Mouse (Mus musculus): ENCODE results near the gene Pnpla7.
A peak's percentile ranks its signal among the peaks of the same experiment; 100 is the strongest.
"Not testable (repeated sequence)": the region's sequence is repeated elsewhere in the genome, so short reads cannot be mapped to it uniquely, and the experiment has no call there.

Pnpla7 gene

DNA sequence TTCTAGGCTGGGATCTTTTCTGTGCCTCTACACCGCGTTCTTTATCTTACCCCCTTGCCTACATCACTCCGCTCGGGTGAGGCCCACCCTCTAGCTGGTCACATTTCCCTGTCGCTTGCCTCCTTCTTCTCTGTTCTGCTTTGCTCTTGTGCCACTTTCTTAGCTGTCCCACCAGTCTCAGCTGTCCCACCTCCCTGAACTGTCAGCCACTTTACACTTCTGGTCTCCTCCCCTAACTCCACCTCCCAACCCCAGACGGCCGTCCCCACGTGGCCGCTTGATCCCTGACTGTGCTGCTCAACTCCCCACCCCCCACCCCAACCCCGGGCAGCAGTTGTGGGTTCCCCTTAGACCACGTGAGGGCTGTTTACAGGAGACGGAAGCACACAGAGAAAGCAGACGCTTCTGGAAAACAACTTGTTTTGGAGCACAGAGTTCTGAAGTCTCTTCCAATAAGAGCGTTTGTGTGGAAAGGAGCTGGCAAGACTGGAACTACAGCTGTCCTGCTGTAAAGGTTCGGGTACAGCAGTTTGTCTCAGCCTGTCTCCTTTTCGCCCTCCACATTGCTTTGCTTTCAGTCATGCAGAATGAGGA is at the start of gene Pnpla7:
Pnpla7 (plus strand) TSS at position 330 of the 594 bp plus-strand sequence.
- peak; percentile 63 to 70 for DNase-seq

GRCm38 (mm10) chr2:24926345-24926964 is 49.4 kb upstream of the Pnpla7 start:
- no peak for DNase-seq

GRCm38 (mm10) chr2:24926965-24927358 is 48.9 kb upstream of the Pnpla7 start:
- DNase-seq = no peak

- DNase-seq = peak; percentile 53
These were observed 47.9 kb upstream of the Pnpla7 start for GRCm38 (mm10) chr2:24927810-24928479.

- DNase-seq = no peak
These were observed 46.7 kb upstream of the Pnpla7 start for GRCm38 (mm10) chr2:24929119-24929518.

DNA sequence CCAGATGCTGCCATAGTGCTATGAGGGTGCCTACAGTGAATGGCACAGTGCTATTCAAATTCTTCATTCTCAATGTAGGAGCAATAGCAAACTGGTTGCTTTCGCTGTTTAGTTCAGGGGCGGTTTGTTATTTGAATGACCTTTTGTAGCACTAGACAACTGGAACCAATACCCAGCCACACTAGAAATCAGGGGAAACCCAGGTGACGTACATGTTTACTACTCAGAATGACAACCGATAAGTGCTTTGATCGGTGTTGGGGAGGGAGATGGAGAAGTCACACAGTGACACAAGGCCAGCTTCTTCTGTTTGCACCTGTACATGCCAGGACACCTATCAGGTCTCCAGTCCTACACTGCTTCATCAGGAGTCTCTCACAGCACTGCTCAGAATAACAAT is 46.2 kb upstream of the Pnpla7 start:
- DNase-seq = no peak

- DNase-seq = peak; percentile 54 to 60
These were observed 41.3 kb upstream of the Pnpla7 start for GRCm38 (mm10) chr2:24934441-24934963.

DNA sequence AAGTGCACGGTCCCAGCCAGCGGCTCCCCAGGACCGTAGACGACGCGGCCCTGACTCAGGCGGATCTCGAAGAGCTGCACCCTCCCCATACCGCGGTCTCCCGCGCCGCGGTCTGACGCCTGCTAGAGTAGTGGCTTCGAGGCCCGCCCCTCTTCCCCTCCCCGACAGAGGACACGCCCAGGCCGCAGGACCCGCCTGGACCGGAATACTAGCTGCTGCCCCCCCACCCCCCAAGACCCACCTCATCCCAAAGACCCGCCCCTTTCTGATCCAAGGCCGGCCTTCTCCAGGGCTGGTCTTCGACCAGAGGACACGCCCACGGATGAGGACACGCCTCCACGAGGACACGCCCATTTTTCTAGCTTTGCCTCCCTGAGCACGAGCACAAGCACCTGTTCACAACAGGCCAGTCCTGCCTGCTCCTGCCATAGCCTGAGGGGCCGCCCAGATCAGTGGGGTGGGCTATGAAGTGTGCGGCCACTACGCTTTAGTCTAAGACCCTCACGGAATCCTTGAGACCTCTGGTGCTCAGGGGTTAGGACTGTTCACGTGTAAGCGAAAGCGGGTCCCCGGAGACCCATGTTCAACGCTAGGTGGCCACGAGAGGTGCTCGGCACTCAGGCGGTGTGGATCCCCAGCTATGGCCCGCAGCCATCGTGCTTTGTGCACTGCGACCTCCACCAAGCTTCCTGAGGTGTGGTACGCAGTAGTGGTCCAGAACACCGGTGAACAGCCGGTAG is 40.6 kb upstream of the Pnpla7 start, which contains the start of gene Arrdc1:
Arrdc1 (minus strand) TSS at position 196 of the 740 bp plus-strand sequence.
- DNase-seq = peak; percentile 90 to 92

DNA sequence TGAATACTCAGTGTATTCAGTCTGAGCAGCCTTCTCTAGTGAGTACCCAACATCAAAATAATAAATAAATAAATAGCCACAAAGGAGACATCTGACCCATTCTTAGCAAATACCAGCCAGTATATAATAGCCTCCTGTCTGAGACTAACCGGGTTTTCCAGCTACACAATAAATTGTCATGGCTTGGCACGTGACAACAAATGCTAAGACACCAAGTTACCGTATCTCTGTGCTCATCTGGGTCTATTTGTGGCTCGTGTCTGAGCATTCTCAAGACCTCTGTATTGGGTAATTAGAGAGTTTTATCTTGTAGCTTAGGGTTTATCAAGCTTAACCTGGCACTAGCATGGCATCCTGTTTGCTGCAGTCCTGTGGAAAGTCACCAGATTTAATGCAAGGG is 33.7 kb upstream of the Pnpla7 start:
- DNase-seq = no peak

- DNase-seq = not testable (repeated sequence)
These were observed 31.5 kb upstream of the Pnpla7 start for GRCm38 (mm10) chr2:24944304-24944703.

DNA sequence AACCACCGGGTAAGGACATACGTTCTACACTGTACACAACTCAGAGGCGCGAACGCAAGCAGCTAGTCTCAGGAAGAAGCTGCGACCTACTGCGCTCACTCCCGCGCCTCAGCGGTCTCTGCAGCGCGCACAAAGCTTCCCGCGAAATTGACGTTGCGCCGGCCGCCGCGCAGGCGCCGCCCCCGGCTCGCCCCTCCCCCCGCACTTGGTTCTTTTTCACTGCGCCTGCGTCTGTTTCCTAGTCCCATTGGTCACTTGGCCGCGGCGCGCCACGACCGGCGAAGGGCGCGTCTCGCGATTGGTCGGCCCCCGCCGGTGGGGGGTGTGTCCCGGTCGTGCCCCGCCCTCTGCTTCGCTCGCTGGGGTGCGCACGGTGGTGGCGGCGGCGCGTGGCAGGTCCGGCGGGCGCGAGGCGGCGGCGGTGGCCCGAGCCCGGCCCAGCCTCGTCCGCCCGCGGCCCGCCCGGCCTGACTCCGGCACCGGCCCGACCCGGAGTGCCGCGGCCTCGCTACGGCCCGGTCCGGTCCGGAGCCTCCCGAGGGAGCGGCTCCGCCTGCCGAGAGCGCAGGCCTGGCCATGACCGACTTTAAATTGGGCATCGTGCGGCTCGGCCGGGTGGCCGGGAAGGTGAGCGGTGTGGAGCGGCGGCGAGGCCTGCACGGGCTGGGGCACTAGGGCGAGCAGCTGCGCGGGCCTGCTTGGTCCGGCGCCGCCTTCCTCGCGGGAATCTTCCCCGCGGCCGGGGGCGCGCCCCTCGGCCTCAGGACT is 26.2 kb upstream of the Pnpla7 start, which contains the start of gene Zmynd19:
Zmynd19 (plus strand) TSS at position 372 of the 768 bp plus-strand sequence.
- DNase-seq = peak; percentile 100

DNA sequence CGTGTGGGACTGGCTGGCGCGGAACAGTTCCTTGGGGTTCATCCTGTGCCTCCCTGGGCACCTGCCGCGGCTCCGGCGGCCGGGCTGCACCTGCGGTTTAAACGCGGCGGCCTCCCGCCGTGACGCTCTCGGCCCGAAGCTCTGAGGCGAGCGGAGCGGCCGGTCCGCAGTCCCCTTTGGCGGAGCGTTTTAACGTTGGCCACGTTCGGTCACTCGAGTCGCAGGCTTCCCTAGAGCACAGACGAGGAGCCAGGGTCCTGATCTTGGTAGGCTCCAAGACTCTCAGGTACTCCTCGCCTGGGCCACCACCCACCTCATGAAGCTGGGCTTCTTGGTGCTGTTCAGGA is 25.7 kb upstream of the Pnpla7 start:
- DNase-seq = peak in 1 of 2 experiments; percentile 41

DNA sequence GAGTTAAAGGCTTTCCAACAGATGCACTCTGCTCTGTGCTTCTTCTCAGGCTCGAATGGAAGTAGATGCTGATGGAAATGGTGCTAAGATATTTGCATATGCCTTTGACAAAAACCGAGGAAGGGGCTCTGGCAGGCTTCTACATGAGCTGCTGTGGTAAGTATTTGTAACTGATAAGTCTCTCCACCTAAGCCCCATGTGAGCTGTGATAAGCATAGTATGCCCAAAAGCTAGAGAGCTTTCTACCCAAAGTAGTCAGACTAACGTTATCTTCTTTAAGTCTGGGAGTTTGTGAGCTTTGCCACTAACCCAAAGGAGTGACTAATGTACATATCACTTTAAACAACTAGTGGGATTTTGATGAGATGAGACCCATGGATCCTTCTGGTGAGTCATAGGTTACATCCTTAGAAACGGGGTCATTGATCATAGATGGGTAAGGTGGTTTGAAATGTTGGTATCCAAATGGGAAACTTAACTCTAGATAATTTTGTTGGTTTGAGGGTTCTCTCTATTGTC is 23.2 kb upstream of the Pnpla7 start:
- DNase-seq = no peak

- peak; percentile 55 to 60 for DNase-seq
These were observed 14.9 kb upstream of the Pnpla7 start for GRCm38 (mm10) chr2:24960910-24961309.

DNA sequence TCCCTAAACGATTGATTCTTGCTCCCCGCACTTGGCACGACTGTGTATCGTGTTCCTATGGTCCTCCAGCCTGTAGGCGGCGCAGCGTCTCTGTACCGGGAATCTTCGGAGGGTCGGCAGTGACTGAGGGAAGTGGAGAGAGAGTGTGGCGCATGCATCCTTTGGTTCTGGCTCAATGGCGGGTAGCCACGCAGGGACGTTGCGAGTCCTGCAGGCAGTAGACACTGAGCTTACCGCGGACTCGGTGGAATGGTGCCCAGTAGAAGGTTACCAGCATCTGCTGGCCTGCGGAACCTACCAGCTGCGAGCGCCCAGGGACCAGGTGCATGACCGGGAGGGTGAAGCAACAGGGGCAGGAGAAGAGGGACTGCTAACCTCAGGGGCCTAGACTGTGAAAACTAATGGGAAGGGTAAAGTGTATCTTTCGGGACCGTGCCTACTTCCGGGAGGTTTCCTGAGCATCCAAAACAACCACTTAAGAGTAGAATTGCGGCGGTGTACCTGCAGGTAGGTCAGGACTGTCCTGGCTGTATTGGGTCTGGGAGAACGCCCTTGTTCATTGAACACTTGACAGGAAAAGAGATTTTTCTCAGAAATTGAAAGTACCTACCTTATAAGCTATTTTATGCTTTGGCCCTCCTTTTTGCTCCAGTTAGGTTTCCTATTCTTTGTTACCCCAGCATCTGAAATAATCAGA is 13.4 kb upstream of the Pnpla7 start, which contains the start of gene Dph7:
Dph7 (plus strand) TSS at position 97 of the 697 bp plus-strand sequence.
- peak; percentile 95 for DNase-seq

GRCm38 (mm10) chr2:24970386-24970785 is 5.4 kb upstream of the Pnpla7 start:
- DNase-seq = no peak

- DNase-seq = not testable (repeated sequence)
These were observed 1.4 kb upstream of the Pnpla7 start for GRCm38 (mm10) chr2:24974452-24974851.

DNA sequence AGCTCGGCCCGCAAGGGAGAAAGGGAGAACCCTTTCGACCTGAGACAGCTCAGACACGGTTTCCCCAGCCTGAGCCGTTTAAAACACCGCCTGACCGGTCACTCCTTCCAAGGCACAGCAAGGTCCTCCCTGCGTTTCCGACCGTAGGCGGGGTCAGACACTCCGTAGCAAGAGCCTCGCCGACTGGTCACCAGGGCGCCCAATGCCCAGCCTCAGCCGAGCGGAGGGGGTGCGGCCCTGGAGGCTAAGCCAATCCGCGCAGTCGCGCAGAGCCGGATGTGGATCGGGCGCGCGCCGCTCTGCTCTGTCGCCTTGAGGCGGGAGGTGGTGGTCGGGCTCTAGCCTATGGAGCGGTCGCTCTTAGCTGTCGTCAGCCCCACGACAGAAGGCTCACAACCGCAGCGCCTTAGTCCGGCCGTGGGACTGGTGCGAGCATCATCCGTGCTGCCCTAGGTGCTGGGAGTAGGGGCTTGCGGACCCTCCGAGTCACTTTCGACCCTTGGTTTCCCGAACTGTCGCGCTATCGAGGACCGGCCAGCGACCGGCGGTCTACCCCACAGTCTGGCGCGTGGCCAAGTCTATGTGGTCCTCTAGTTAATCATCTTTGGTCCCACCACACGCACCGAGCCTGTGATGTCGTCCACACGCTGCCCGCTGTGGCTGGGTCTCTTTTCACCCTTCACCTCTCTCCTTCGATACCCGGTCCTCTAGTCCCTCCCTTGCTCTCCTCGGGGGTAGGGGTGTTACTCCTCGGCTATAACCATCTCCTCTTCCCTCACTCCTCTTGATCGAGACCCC is 728 bp upstream of the Pnpla7 start, which contains the start of gene Mrpl41:
Mrpl41 (minus strand) TSS at position 193 of the 798 bp plus-strand sequence.
- DNase-seq = peak; percentile 97 to 99

GRCm38 (mm10) chr2:24976960-24977359 is 1.1 kb downstream of the Pnpla7 start:
- DNase-seq = no peak

DNA sequence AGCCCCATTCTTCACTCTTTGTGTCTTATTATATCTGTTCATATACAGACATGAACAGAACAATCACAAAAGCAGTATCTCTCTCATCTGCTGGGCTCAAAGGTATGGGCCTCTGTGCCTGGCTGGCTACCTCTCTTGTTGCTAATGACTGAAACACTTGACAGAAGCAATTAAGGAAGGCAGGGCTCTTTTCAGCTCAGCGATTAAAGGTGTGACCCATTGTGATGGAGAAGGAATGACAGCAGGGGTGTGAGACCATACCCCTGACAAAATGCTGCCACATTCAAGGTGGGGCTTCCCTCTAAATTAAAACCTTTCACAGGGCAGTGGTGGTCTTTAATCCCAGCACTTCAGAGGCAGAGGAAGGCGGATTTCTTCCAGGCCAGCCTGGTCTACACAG is 11.9 kb downstream of the Pnpla7 start:
- no peak for DNase-seq

Data from cerebellum, postnatal 10 days (tissue).